Mouse (Mus musculus): ENCODE measurements around the gene Lamp3. TPM values are rescaled to one million over a fixed set of nuclear protein-coding genes. Genes with fewer than 3 reads are reported as not detected.

Lamp3 gene
- polyA plus RNA-seq (2014; fragmentation: Illumina TruSeq; extraction: RNeasy Lipid Tissue Mini Kit (QIAGEN cat#74804); ENCODE audit: low read depth, low replicate concordance) = not detected

GRCm38 (mm10) chr16:19706216-19706615 is at the start of gene Lamp3:
Gene Lamp3 (minus strand): TSS chr16:19706375.

GRCm38 (mm10) chr16:19629816-19630215 is 76.4 kb downstream of the Lamp3 start, which contains the start of gene Olfr171:
Gene Olfr171 (minus strand): TSS chr16:19629916.

GRCm38 (mm10) chr16:19611782-19612181 is 94.4 kb downstream of the Lamp3 start, which contains the start of gene Olfr170:
Gene Olfr170 (minus strand): TSS chr16:19611882.

Other genes starting within 250 kb of the Lamp3 start
- gene Olfr166, start 222.7 kb downstream of the Lamp3 start, polyA plus RNA-seq (2014; fragmentation: Illumina TruSeq; extraction: RNeasy Lipid Tissue Mini Kit (QIAGEN cat#74804); ENCODE audit: low read depth, low replicate concordance) = not detected
- not detected for gene Olfr167, start 184.1 kb downstream of the Lamp3 start, polyA plus RNA-seq (2014; fragmentation: Illumina TruSeq; extraction: RNeasy Lipid Tissue Mini Kit (QIAGEN cat#74804); ENCODE audit: low read depth, low replicate concordance)
- not detected for gene Olfr168, start 170.8 kb downstream of the Lamp3 start, polyA plus RNA-seq (2014; fragmentation: Illumina TruSeq; extraction: RNeasy Lipid Tissue Mini Kit (QIAGEN cat#74804); ENCODE audit: low read depth, low replicate concordance)
- not detected for gene Olfr169, start 134.6 kb downstream of the Lamp3 start, polyA plus RNA-seq (2014; fragmentation: Illumina TruSeq; extraction: RNeasy Lipid Tissue Mini Kit (QIAGEN cat#74804); ENCODE audit: low read depth, low replicate concordance)
- gene Olfr170, start 94.5 kb downstream of the Lamp3 start, polyA plus RNA-seq (2014; fragmentation: Illumina TruSeq; extraction: RNeasy Lipid Tissue Mini Kit (QIAGEN cat#74804); ENCODE audit: low read depth, low replicate concordance) = not detected
- not detected for gene Olfr171, start 76.5 kb downstream of the Lamp3 start, polyA plus RNA-seq (2014; fragmentation: Illumina TruSeq; extraction: RNeasy Lipid Tissue Mini Kit (QIAGEN cat#74804); ENCODE audit: low read depth, low replicate concordance)
- 0.64 TPM for gene B3gnt5, start 53.8 kb upstream of the Lamp3 start, polyA plus RNA-seq (2014; fragmentation: Illumina TruSeq; extraction: RNeasy Lipid Tissue Mini Kit (QIAGEN cat#74804); ENCODE audit: low read depth, low replicate concordance)